Mouse (Mus musculus) small intestine, adult 2 months (tissue): ENCODE data around the gene Zfp444.

Source experiments
- CTCF ChIP-seq: fragments of 200-500 bp; IDR thresholded peaks from 2 replicates; pipeline ENCODE4 v1.5.1; 2012; ENCODE audit warnings: low read depth, mild to moderate bottlenecking, control low read depth, inconsistent platforms, low read length, moderate library complexity, mixed read lengths; ENCODE audit not compliant: insufficient replicate concordance, insufficient read length; ENCODE audit errors: extremely low read depth
- POLR2A ChIP-seq: fragments of 200-500 bp; IDR thresholded peaks from 2 replicates; pipeline ENCODE4 v1.6.1; 2012; ENCODE audit warnings: low read depth, mild to moderate bottlenecking, control low read depth, inconsistent platforms, low read length, moderate library complexity

GRCm38 (mm10) chr7:6169403-6169802 lies 2.6 kb upstream of the Zfp444 start:
- TF ChIP-seq CTCF (no peak), POLR2A (no peak)
